Mouse (Mus musculus): ENCODE results near the gene B4galt1. TPM values are rescaled to one million over a fixed set of nuclear protein-coding genes. Genes with fewer than 3 reads are reported as not detected.

The B4galt1 gene
- polyA plus RNA-seq, 1 experiment from 2014 or later, result 26.6 TPM

DNA sequence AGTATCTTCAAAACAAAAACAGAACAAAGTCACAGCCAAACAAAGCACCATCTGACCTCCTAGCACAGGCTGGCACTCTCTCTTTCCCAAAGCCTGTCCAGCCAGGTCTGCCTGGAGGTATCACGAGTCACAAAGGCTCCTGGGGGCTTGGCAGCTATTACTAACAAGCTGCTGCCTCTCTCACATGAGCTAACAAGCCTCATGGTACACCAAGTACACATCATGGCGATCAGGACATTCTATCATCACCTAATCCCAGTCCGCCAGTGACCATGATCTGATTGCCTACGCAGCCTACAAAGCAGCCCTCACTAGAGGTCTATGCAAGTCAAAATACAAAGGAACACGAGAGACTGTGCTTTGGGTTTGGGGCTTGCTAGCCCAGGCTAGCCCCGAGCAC lies 34.7 kb downstream of the B4galt1 start:
- Histone ChIP-seq H3K27me3 (replicated peaks; ENCODE audit: control insufficient read depth, insufficient read depth, low read length) (no peaks in the 10 kb centered on the region), H3K4me3 (ENCODE audit: low read length) (no peak overlapping the region), H3K9ac (ENCODE audit: low read depth, low read length) (no peak overlapping the region), H3K4me2 (ENCODE audit: low read depth, low read length) (no peak overlapping the region), H3K9me3 (ENCODE audit: control insufficient read depth, low read length) (no peaks in the 10 kb centered on the region), H3K4me1 (ENCODE audit: control insufficient read depth, insufficient read depth, low read length) (no peaks in the 10 kb centered on the region), H3K27ac (ENCODE audit: low read length) (no peak overlapping the region), H3K36me3 (ENCODE audit: control insufficient read depth, insufficient read depth, low read length) (no peaks in the 10 kb centered on the region)
- 92% methylated on average over 6 of the region's 6 CpGs for WGBS
- ATAC-seq, result no peak

DNA sequence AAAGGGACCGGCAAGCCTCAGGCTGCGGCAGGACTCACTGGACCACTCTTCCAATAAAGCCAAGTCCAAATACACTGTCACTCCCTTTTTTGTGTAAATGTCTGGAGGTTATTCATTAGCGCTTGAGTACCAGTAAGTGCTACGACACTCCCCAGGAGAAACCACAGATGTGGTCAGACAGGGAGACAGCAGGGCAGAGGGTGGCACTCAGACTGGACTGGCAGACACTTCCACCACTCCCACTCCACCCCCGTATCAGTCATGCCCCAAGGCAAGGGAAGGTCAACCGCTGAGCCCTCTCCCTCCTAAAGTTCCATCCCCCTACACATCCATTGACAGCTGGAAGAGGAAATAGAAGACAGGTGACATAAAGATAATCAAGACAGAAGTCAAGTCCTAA lies 35.4 kb downstream of the B4galt1 start:
- ATAC-seq, result no peak
- no peaks in the 10 kb centered on the region for H3K27me3 ChIP-seq (replicated peaks; ENCODE audit: control insufficient read depth, insufficient read depth, low read length)
- H3K4me1 ChIP-seq (ENCODE audit: control insufficient read depth, insufficient read depth, low read length), result no peaks in the 10 kb centered on the region
- H3K9ac ChIP-seq (ENCODE audit: low read depth, low read length), result no peak overlapping the region
- WGBS, result 78% methylated on average over 6 of the region's 6 CpGs
- no peak overlapping the region for H3K27ac ChIP-seq (ENCODE audit: low read length)
- H3K36me3 ChIP-seq (ENCODE audit: control insufficient read depth, insufficient read depth, low read length), result no peaks in the 10 kb centered on the region
- H3K4me3 ChIP-seq (ENCODE audit: low read length), result no peak overlapping the region
- H3K9me3 ChIP-seq (ENCODE audit: control insufficient read depth, low read length), result no peaks in the 10 kb centered on the region
- H3K4me2 ChIP-seq (ENCODE audit: low read depth, low read length), result no peak overlapping the region

DNA sequence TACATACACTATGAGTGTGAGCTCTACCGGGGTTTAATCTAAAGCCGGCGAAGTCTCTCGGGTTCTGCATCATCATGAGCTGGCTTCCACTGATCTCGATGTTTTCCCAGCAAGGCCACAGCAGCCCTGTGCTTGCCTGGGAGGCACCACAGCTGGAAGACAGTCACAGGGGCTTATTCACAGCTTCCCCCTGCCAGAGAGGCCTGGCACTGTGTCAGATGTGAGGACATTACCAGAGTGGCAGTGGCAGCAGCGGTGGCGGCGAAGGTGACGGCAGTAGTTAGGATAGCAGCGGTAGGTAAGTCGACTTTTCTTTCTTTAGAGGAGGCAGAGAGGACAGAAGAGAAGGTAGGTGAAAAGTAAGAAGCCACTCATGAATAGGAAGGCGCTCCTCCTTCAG lies 35.9 kb downstream of the B4galt1 start:
- WGBS, result 89% methylated on average over 12 of the region's 12 CpGs
- Histone ChIP-seq H3K4me2 (ENCODE audit: low read depth, low read length) (no peak overlapping the region), H3K27ac (ENCODE audit: low read length) (no peak overlapping the region), H3K27me3 (replicated peaks; ENCODE audit: control insufficient read depth, insufficient read depth, low read length) (no peaks in the 10 kb centered on the region), H3K4me3 (ENCODE audit: low read length) (no peak overlapping the region), H3K4me1 (ENCODE audit: control insufficient read depth, insufficient read depth, low read length) (no peaks in the 10 kb centered on the region), H3K9ac (ENCODE audit: low read depth, low read length) (no peak overlapping the region), H3K9me3 (ENCODE audit: control insufficient read depth, low read length) (no peaks in the 10 kb centered on the region), H3K36me3 (ENCODE audit: control insufficient read depth, insufficient read depth, low read length) (no peaks in the 10 kb centered on the region)
- no peak for ATAC-seq

DNA sequence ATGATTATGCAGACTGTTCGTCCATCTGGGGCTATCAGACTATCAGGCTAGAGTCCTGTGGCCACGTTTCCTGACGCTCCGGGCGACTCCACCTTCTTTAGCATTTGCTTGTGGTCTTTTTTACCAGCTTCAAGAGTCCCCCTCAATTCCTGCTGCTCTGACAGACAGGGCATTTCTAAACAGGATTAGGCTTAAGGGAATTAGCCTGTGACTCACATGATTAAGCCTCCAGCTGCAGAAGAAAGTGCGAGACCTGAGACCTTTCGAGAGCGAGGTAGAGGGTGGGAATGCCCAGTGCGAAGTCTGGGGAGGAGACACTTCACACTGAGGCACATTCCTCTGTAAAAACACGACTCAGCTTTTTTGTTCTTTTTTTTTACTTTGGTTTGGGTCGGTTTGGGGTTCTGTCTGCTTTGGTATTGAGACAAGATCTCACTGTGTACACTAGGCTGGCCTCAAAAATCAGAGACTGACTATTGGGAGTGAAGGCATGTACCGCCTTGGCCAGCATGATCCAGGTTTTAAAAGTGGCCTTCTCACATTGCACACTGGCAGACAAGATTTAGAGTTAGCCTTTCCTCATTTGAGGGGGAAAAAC lies 37.9 kb downstream of the B4galt1 start:
- no peak overlapping the region for H3K9ac ChIP-seq (ENCODE audit: low read depth, low read length)
- H3K27me3 ChIP-seq (replicated peaks; ENCODE audit: control insufficient read depth, insufficient read depth, low read length), result no peaks in the 10 kb centered on the region
- no peak overlapping the region for H3K27ac ChIP-seq (ENCODE audit: low read length)
- no peaks in the 10 kb centered on the region for H3K36me3 ChIP-seq (ENCODE audit: control insufficient read depth, insufficient read depth, low read length)
- ATAC-seq, result no peak
- no peaks in the 10 kb centered on the region for H3K4me1 ChIP-seq (ENCODE audit: control insufficient read depth, insufficient read depth, low read length)
- no peak overlapping the region for H3K4me3 ChIP-seq (ENCODE audit: low read length)
- no peaks in the 10 kb centered on the region for H3K9me3 ChIP-seq (ENCODE audit: control insufficient read depth, low read length)
- no peak overlapping the region for H3K4me2 ChIP-seq (ENCODE audit: low read depth, low read length)
- 65% methylated on average over 12 of the region's 12 CpGs for WGBS

DNA sequence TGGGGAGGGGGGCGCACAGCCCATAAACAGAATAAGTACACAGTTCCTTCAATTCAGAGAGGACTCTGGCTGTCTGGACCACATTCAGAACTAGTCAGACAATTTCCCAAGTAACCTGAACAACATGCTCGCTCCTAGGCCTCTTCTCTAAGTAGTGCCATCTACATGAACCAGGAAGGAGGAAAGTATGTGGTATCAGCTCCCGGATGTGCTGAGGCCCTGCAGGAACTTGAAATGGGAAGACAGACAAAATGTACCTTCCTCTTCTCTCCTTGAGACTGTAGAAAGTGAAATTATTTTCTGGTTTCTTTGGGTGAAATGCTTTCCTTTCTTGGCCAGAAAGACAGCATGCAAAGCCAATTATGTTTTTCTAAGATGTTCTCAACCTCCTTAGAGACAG lies 38.7 kb downstream of the B4galt1 start:
- no peak for ATAC-seq
- WGBS, result 82% methylated on average over 3 of the region's 3 CpGs
- no peak overlapping the region for H3K9ac ChIP-seq (ENCODE audit: low read depth, low read length)
- H3K27me3 ChIP-seq (replicated peaks; ENCODE audit: control insufficient read depth, insufficient read depth, low read length), result no peaks in the 10 kb centered on the region
- no peaks in the 10 kb centered on the region for H3K9me3 ChIP-seq (ENCODE audit: control insufficient read depth, low read length)
- H3K4me3 ChIP-seq (ENCODE audit: low read length), result no peak overlapping the region
- H3K27ac ChIP-seq (ENCODE audit: low read length), result no peak overlapping the region
- no peaks in the 10 kb centered on the region for H3K4me1 ChIP-seq (ENCODE audit: control insufficient read depth, insufficient read depth, low read length)
- no peaks in the 10 kb centered on the region for H3K36me3 ChIP-seq (ENCODE audit: control insufficient read depth, insufficient read depth, low read length)
- H3K4me2 ChIP-seq (ENCODE audit: low read depth, low read length), result no peak overlapping the region

DNA sequence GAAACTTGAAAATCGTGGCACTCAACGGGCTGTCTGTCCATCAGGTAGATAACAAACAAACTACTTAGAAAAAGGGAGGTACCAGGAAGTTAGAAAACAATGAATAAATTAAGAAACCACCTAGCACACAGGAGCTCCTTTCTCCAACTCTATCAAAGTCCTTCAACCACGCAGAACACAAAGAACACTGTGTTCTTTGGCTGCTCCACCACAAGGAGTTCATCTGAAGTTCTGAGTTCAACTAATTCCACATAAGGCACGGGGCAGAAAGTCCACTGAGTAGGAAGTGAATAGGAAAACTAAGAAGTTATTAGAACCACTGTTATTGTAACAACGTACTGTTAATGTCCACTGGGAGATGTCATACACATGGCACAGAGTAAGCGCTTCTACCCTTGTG lies 39.4 kb downstream of the B4galt1 start:
- no peak overlapping the region for H3K27ac ChIP-seq (ENCODE audit: low read length)
- no peaks in the 10 kb centered on the region for H3K4me1 ChIP-seq (ENCODE audit: control insufficient read depth, insufficient read depth, low read length)
- WGBS, result 82% methylated on average over 6 of the region's 6 CpGs
- no peaks in the 10 kb centered on the region for H3K36me3 ChIP-seq (ENCODE audit: control insufficient read depth, insufficient read depth, low read length)
- H3K4me2 ChIP-seq (ENCODE audit: low read depth, low read length), result no peak overlapping the region
- ATAC-seq, result no peak
- H3K9ac ChIP-seq (ENCODE audit: low read depth, low read length), result no peak overlapping the region
- no peaks in the 10 kb centered on the region for H3K27me3 ChIP-seq (replicated peaks; ENCODE audit: control insufficient read depth, insufficient read depth, low read length)
- H3K4me3 ChIP-seq (ENCODE audit: low read length), result no peak overlapping the region
- H3K9me3 ChIP-seq (ENCODE audit: control insufficient read depth, low read length), result no peaks in the 10 kb centered on the region

DNA sequence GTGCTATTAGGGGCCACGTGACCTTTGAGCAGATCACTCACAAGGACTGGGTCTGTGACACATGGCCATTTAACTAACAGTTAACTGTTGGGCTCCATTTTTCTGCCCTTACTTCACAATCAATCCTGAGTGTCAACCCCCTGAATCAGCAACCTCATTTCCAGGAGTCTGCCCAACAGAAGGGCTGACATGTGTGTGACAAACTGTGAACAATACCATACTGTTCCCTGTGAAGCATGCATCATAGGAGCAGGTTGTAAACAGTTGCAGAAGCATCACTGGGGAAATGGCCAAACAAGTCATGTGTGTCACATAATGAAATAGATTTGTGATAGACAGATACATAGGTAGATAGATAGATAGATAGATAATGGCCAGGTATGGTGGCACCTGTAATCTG lies 40.9 kb downstream of the B4galt1 start:
- ATAC-seq, result no peak
- Histone ChIP-seq H3K4me1 (ENCODE audit: control insufficient read depth, insufficient read depth, low read length) (no peaks in the 10 kb centered on the region), H3K4me2 (ENCODE audit: low read depth, low read length) (no peak overlapping the region), H3K4me3 (ENCODE audit: low read length) (no peak overlapping the region), H3K9ac (ENCODE audit: low read depth, low read length) (no peak overlapping the region), H3K36me3 (ENCODE audit: control insufficient read depth, insufficient read depth, low read length) (no peaks in the 10 kb centered on the region), H3K27ac (ENCODE audit: low read length) (no peak overlapping the region), H3K9me3 (ENCODE audit: control insufficient read depth, low read length) (no peaks in the 10 kb centered on the region), H3K27me3 (replicated peaks; ENCODE audit: control insufficient read depth, insufficient read depth, low read length) (no peaks in the 10 kb centered on the region)
- WGBS, result 88% methylated on average over 1 of the region's 1 CpGs

DNA sequence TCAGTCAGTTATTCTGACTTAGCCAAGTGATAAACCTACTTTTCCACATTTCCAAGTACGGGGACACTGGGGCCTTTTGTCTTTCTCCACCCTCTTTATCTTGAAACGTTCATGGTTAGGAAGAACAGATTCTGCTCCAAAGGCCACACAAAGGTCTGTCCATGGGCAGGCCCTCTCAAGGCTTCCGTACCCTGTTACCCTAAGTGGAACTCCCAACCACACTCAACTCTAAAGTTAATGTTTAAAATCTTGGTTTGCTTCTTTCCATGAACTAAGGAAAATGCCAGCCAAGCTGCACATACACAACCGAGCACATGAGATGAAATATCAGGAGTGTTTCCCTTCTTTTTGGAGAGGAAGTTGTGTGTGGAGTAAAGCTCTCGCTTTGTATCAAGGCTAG lies 43.3 kb downstream of the B4galt1 start:
- H3K36me3 ChIP-seq (ENCODE audit: control insufficient read depth, insufficient read depth, low read length), result 0 out of 2 replicates have a peak, but pooled peaks cover 4% of the 10 kb centered on the region
- H3K27ac ChIP-seq (ENCODE audit: low read length), result no peak overlapping the region
- no peak overlapping the region for H3K4me2 ChIP-seq (ENCODE audit: low read depth, low read length)
- H3K4me3 ChIP-seq (ENCODE audit: low read length), result no peak overlapping the region
- H3K27me3 ChIP-seq (replicated peaks; ENCODE audit: control insufficient read depth, insufficient read depth, low read length), result no peaks in the 10 kb centered on the region
- 88% methylated on average over 5 of the region's 5 CpGs for WGBS
- no peaks in the 10 kb centered on the region for H3K4me1 ChIP-seq (ENCODE audit: control insufficient read depth, insufficient read depth, low read length)
- H3K9me3 ChIP-seq (ENCODE audit: control insufficient read depth, low read length), result no peaks in the 10 kb centered on the region
- no peak for ATAC-seq
- H3K9ac ChIP-seq (ENCODE audit: low read depth, low read length), result no peak overlapping the region

DNA sequence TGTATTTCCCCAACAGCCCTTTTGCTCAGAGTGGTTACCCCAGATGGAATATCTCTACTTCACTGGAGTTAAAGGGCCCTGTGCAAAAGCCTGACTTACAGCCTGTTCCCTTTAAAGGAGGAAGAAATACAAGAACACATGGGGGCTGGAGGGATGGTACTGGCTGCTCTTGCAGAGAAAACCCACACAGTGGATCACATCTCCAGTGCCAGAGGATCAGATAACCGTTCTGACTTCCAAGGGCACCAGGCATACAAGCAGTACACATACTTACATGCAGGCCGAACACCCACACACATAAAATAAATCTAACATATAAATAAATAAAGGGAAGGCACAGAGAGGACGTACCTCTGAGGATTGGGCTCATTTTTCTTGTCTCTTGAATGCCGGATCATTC lies 46.4 kb downstream of the B4galt1 start:
- WGBS, result 81% methylated on average over 4 of the region's 4 CpGs

DNA sequence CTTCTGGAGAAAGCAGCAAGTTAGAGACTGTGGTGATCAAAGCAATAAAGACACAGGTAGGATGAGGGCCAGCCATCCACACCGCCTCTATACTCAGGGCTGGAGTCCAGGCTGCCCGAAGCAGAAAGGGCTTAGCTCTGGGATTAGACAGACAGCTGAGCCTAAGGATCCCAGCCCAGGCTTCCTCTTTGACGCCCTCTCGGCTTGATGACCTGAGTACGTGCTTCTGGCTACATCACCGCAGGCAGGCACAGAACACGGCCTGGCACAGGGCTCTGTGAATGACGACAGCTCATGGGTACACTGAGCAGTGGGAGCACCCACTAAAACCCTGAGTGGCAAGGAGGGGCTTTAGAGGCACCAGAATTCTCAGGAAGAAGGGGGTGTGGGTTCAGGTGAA lies 48.4 kb downstream of the B4galt1 start:
- H3K4me2 ChIP-seq (ENCODE audit: low read depth, low read length), result no peak overlapping the region
- no peak overlapping the region for H3K27ac ChIP-seq (ENCODE audit: low read length)
- H3K9ac ChIP-seq (ENCODE audit: low read depth, low read length), result no peak overlapping the region
- no peaks in the 10 kb centered on the region for H3K9me3 ChIP-seq (ENCODE audit: control insufficient read depth, low read length)
- no peak for ATAC-seq
- no peaks in the 10 kb centered on the region for H3K27me3 ChIP-seq (replicated peaks; ENCODE audit: control insufficient read depth, insufficient read depth, low read length)
- no peaks in the 10 kb centered on the region for H3K4me1 ChIP-seq (ENCODE audit: control insufficient read depth, insufficient read depth, low read length)
- WGBS, result 91% methylated on average over 8 of the region's 8 CpGs
- no peak overlapping the region for H3K4me3 ChIP-seq (ENCODE audit: low read length)
- 0 out of 2 replicates have a peak, but pooled peaks cover 4% of the 10 kb centered on the region for H3K36me3 ChIP-seq (ENCODE audit: control insufficient read depth, insufficient read depth, low read length)

More for the DNA sequence above, 46.4 kb downstream of the B4galt1 start:
- H3K9ac ChIP-seq (ENCODE audit: low read depth, low read length), result no peak overlapping the region
- no peaks in the 10 kb centered on the region for H3K9me3 ChIP-seq (ENCODE audit: control insufficient read depth, low read length)
- no peaks in the 10 kb centered on the region for H3K27me3 ChIP-seq (replicated peaks; ENCODE audit: control insufficient read depth, insufficient read depth, low read length)
- H3K4me1 ChIP-seq (ENCODE audit: control insufficient read depth, insufficient read depth, low read length), result no peaks in the 10 kb centered on the region
- H3K36me3 ChIP-seq (ENCODE audit: control insufficient read depth, insufficient read depth, low read length), result 0 out of 2 replicates have a peak, but pooled peaks cover 4% of the 10 kb centered on the region
- no peak overlapping the region for H3K27ac ChIP-seq (ENCODE audit: low read length)
- no peak overlapping the region for H3K4me3 ChIP-seq (ENCODE audit: low read length)
- no peak overlapping the region for H3K4me2 ChIP-seq (ENCODE audit: low read depth, low read length)
- ATAC-seq, result no peak
